Mouse (Mus musculus) CH12.LX (cell line): ENCODE measurements at regions not wholly inside any gene's neighbourhood (a gene's known extent, or its start where the extent isn't known, plus 50 kb on each side); places are given as distances from the start of the nearest gene placed in this dataset.

Source experiments
- DNase-seq: peaks from one replicate; pipeline ENCODE4 v3.0.0-alpha.2; 2013; ENCODE audit errors: extremely low read depth
- H3K27ac ChIP-seq: 2 replicates; pipeline ENCODE4 v1.5.1; 2012; ENCODE audit warnings: low read depth, mild to moderate bottlenecking, control low read depth, moderate library complexity; ENCODE audit not compliant: insufficient read depth
- H3K27me3 ChIP-seq: replicated peaks from 2 replicates; pipeline ENCODE3; 2012; ENCODE audit warnings: inconsistent platforms
- H3K36me3 ChIP-seq, 2 experiments: replicated peaks in 1 of 2; 2 replicates each; pipeline versions ENCODE3 to v1.6.1; 2012; ENCODE audit warnings: inconsistent platforms in 1 of 2, low read length in 1 of 2, mild to moderate bottlenecking in 1 of 2, mixed read lengths in 1 of 2, moderate library complexity in 1 of 2; ENCODE audit not compliant: control insufficient read depth in 1 of 2, insufficient read depth in 1 of 2
- H3K4me1 ChIP-seq, 2 experiments: 2 replicates each; pipeline ENCODE4 v1.6.1; 2012; ENCODE audit warnings: inconsistent platforms in 1 of 2, moderate library complexity in 1 of 2; ENCODE audit not compliant: insufficient read depth in 2 of 2, control insufficient read depth in 1 of 2
- H3K4me2 ChIP-seq: 2 replicates; pipeline ENCODE4 v1.6.1; 2012; ENCODE audit warnings: low read depth, mild to moderate bottlenecking, control low read depth; ENCODE audit not compliant: poor library complexity, insufficient read depth, severe bottlenecking
- H3K4me3 ChIP-seq, 3 experiments: fragments of 150-350 bp in 1 of 3; sonication (generic) in 1 of 3; replicated peaks in 1 of 3; 2 replicates each; pipeline versions ENCODE3 to v1.5.1; 2011 to 2012; ENCODE audit warnings: low read depth in 2 of 3, low read length in 2 of 3, mild to moderate bottlenecking in 2 of 3, moderate library complexity in 2 of 3, control low read depth in 1 of 3, improper control_type of control experiment in 1 of 3, inconsistent platforms in 1 of 3, mixed read lengths in 1 of 3; ENCODE audit not compliant: poor library complexity in 1 of 3
- H3K79me2 ChIP-seq: replicated peaks from 2 replicates; pipeline ENCODE4 v1.6.1; 2012; ENCODE audit warnings: mild to moderate bottlenecking, moderate library complexity; ENCODE audit not compliant: control insufficient read depth, poor library complexity, insufficient read depth, severe bottlenecking; ENCODE audit errors: extremely low read depth
- H3K9ac ChIP-seq: 2 replicates; pipeline ENCODE4 v1.6.1; 2012; ENCODE audit warnings: low read depth, mild to moderate bottlenecking, control low read depth, moderate library complexity; ENCODE audit not compliant: insufficient read depth
- H3K9me3 ChIP-seq: replicated peaks from 2 replicates; pipeline ENCODE3; 2012; ENCODE audit warnings: low read length, inconsistent platforms, mixed read lengths
- BHLHE40 ChIP-seq: IDR thresholded peaks from 2 replicates; pipeline ENCODE4 v1.6.1; 2011; ENCODE audit warnings: mild to moderate bottlenecking, low read depth, low read length, improper control_type of control experiment
- CHD2 ChIP-seq: IDR thresholded peaks from 2 replicates; pipeline ENCODE4 v1.6.1; 2011; ENCODE audit warnings: low read length, improper control_type of control experiment
- CTCF ChIP-seq, 2 experiments: IDR thresholded peaks in 1 of 2; conservative IDR thresholded peaks in 1 of 2; 2 replicates each; pipeline ENCODE4 v1.5.1; 2011 to 2012; ENCODE audit warnings: low read depth in 2 of 2, low read length in 2 of 2, improper control_type of control experiment in 1 of 2, inconsistent platforms in 1 of 2, mild to moderate bottlenecking in 1 of 2, moderate library complexity in 1 of 2
- ELF1 ChIP-seq: IDR thresholded peaks from 2 replicates; pipeline ENCODE4 v1.6.1; 2014; ENCODE audit warnings: low read depth, mild to moderate bottlenecking, inconsistent platforms, low read length, improper control_type of control experiment
- NELFE ChIP-seq: IDR thresholded peaks from 2 replicates; pipeline ENCODE4 v1.6.1; 2011; ENCODE audit warnings: low read depth, low read length, improper control_type of control experiment
- POLR2A ChIP-seq: IDR thresholded peaks from 2 replicates; pipeline ENCODE4 v1.6.1; 2011; ENCODE audit warnings: low read depth, mild to moderate bottlenecking, improper control_type of control experiment, low read length
- RAD21 ChIP-seq: IDR thresholded peaks from 2 replicates; pipeline ENCODE4 v1.6.1; 2011; ENCODE audit warnings: low read depth, mild to moderate bottlenecking, low read length, improper control_type of control experiment, moderate library complexity
- SMC3 ChIP-seq: IDR thresholded peaks from 2 replicates; pipeline ENCODE4 v1.6.1; 2011; ENCODE audit warnings: low read depth, low read length, improper control_type of control experiment
- dilution Hi-C: fragments of 300-500 bp; cut with MboI; formaldehyde crosslinking; loops from 2 replicates; pipeline ENCODE4 v1.14.3; 2020; ENCODE audit warnings: low sequenced_read_pairs; ENCODE audit not compliant: extremely low pct_unique_long_range_greater_than_20kb, extremely low pct_ligation_motif_present
- in situ Hi-C: fragments of 300-500 bp; cut with MboI; formaldehyde crosslinking; loops from 3 replicates; pipeline ENCODE4 v1.14.3; 2019; ENCODE audit warnings: low sequenced_read_pairs, low pct_ligation_motif_present, low pct_unique_long_range_greater_than_20kb, mixed read lengths

- no peak overlapping the region for H3K4me2 ChIP-seq
- H3K36me3 ChIP-seq = no peaks in the 10 kb centered on the region
- no peaks in the 10 kb centered on the region for H3K9me3 ChIP-seq
- no peak overlapping the region for H3K27ac ChIP-seq
- no peak overlapping the region for H3K4me3 ChIP-seq
- H3K79me2 ChIP-seq = no peaks in the 10 kb centered on the region
- dilution Hi-C loops (no loop called here), in situ Hi-C loops (no loop called here)
- peak; percentile 8 for DNase-seq
- no peaks in the 10 kb centered on the region for H3K27me3 ChIP-seq
- no peak overlapping the region for H3K9ac ChIP-seq
- no peak for TF ChIP-seq NELFE
- TF ChIP-seq RAD21 = peak; percentile 4
- TF ChIP-seq BHLHE40 = no peak
- no peak for TF ChIP-seq CHD2
- no peak for TF ChIP-seq POLR2A
- no peak for TF ChIP-seq ELF1
- peak in 1 of 2 experiments; percentile 36; a peak in 2 of 4 replicates for TF ChIP-seq CTCF (conservative IDR thresholded peaks at IDR 0.05 in 1 of 2, IDR thresholded peaks at IDR 0.05 in 1 of 2; ENCODE audit: low read depth in 2 of 2, low read length in 2 of 2)
- TF ChIP-seq SMC3 = peak; percentile 27; the same call in 1 of the 2 replicates
- TF ChIP-seq, all 38 proteins: peak for 3
- H3K4me1 ChIP-seq = no peaks in the 10 kb centered on the region
These were observed 56.4 kb upstream of the Olfr1322 start for GRCm38 (mm10) chrX:49947678-49948077.
